Mouse (Mus musculus) splenic B cell, adult 2 months (primary cell): ENCODE measurements at regions not wholly inside any gene's neighbourhood (a gene's known extent, or its start where the extent isn't known, plus 50 kb on each side); places are given as distances from the start of the nearest gene placed in this dataset.

Experiments used
- DNase-seq: peaks from one replicate; pipeline ENCODE4 v3.0.0-alpha.2; 2011; ENCODE audit warnings: low read depth, low spot score
- H3K27me3 ChIP-seq: 2 replicates; pipeline ENCODE4 v1.6.1; 2012; ENCODE audit warnings: mild to moderate bottlenecking, low read length, moderate library complexity, mixed read lengths; ENCODE audit not compliant: control insufficient read depth, poor library complexity, insufficient read depth, severe bottlenecking
- H3K36me3 ChIP-seq: 2 replicates; pipeline ENCODE4 v1.6.1; 2012; ENCODE audit warnings: mild to moderate bottlenecking, low read length, moderate library complexity, mixed read lengths; ENCODE audit not compliant: control insufficient read depth, poor library complexity, insufficient read depth, severe bottlenecking

DNA sequence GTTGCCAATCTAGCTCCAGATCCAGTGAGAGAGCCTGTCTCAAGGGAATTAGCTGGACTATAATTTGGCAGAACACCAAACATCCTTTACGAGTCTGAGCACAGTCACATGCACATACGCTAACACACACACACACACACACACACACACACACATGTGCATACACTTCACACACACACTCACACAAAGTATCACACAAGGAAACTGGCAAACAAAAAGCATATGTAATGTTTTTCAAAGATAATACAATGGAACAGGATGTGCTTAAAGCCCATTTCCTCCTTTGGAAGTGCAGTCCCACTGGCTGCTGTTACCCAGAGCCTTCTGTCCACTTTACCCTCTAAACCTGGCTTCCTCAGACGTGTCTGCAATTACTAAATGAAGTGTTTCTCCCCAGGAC is 226.2 kb upstream of the Cited2 start:
- no peaks in the 10 kb centered on the region for H3K36me3 ChIP-seq
- no peak for DNase-seq
- no peaks in the 10 kb centered on the region; the same call in 1 of the 2 replicates for H3K27me3 ChIP-seq

DNA sequence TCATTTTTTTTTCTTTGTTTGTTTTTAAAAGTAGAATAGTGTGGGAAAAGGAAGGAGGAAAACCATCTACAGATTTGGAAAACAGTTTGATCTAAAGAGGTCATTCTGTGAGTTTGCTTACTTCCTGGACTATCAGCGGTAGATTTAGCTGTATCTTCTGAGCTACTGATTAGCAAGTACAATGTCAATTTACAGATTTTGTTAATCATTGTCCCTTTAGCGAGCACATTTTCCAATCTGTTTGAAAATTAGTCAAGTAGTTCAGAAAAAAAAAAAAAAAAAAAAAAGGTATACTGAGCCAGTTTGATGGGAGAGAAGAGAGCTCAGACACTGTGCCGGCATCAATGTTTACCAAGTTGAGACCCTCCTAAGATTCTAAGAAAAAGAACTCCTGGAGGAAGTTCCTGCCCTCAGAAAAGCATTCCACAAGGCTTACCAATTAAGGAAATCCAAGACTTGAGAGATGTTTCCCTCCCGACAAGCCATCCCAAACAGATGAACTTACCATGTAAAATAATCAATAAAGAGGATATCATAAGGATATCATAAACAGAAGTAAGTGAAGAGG is 212.3 kb upstream of the Cited2 start:
- DNase-seq, result no peak
- H3K27me3 ChIP-seq, result no peaks in the 10 kb centered on the region
- H3K36me3 ChIP-seq, result no peaks in the 10 kb centered on the region

DNA sequence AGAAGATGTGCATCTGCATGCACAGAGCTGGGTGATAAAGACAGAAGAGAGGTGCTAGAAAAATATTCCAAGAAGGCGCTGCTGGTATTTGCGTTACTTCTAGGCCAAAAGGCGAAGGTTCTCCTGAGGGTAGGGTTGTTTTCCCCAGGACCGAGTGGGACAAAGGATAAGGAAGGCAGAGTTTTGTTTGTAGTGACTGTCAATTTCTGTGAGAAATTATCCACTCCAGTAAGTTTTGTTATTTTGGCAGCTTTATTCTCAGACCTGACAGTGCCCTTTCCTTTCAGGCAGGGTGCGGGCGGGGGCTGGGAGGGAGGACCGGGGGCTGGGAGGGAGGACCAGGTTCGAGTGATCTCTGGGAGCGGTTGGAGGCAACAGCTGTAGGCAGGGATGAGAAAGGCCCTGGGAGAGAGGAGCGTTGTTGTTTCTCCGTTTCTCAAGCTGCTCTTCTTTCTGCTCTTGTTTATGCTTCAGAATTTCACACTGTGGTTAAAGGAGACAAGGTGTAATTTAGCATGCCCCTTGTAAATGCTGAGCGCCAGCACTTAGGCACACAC is 211.2 kb upstream of the Cited2 start:
- Histone ChIP-seq H3K27me3 (no peaks in the 10 kb centered on the region), H3K36me3 (no peaks in the 10 kb centered on the region)
- DNase-seq, result no peak

DNA sequence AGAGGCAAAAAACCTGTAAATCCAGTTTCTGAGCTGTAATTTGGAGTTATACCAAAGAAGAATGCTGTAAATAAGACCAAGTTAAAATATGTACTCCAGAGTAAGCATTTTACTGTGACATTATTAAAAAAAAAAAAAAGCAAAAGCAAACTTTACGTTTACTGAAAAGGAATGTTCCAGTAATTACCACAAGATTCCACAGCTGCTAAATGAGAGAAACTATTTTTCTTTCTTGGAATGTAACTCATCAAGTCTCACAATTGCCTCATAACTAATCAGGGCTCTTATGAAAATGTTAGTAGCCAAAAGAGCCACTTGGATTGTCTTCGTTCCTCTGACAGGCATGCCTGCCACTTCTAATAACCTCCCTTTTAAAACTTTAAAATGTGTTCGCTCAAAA is 210.5 kb upstream of the Cited2 start:
- Histone ChIP-seq H3K36me3 (no peaks in the 10 kb centered on the region), H3K27me3 (no peaks in the 10 kb centered on the region)
- DNase-seq, result no peak

DNA sequence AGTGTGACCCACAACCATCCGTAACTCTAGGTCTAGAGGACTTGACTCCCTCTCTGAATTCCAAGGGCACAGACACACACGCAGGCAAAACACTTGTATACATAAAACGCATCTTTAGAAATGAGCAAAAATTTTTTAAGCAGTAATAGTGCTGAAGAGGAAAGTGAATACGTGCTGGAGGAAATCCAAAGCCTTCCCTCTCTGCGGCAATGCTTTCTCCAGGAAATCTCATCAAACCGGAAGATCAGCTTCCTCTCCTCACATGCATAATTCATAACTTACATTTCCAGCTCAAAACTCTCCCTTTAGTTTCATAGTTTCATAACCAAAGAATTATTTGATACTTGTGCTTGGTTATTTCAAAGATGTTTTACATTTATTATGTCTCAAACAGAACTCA is 209.3 kb upstream of the Cited2 start:
- no peaks in the 10 kb centered on the region for H3K36me3 ChIP-seq
- H3K27me3 ChIP-seq, result no peaks in the 10 kb centered on the region
- DNase-seq, result no peak

DNA sequence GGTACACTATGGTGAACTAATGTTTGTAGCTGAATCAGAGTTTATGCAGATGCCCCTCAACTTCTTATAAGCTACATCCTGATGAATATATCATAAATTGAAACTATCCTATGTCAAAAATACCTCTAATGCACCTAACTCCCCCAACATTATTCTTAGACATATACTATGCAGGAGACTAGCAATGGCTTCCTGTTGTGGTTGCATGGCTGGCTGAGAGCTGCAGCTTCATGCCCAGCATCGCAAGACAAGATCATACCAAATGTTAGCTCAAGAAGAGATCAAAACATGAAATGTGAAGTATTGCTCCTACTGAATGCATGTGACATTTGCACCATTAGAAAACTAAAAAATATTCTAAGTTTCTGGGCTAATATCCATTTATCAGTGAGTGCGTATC is 206.9 kb upstream of the Cited2 start:
- DNase-seq, result peak; percentile 52
- Histone ChIP-seq H3K27me3 (no peaks in the 10 kb centered on the region), H3K36me3 (no peaks in the 10 kb centered on the region)

DNA sequence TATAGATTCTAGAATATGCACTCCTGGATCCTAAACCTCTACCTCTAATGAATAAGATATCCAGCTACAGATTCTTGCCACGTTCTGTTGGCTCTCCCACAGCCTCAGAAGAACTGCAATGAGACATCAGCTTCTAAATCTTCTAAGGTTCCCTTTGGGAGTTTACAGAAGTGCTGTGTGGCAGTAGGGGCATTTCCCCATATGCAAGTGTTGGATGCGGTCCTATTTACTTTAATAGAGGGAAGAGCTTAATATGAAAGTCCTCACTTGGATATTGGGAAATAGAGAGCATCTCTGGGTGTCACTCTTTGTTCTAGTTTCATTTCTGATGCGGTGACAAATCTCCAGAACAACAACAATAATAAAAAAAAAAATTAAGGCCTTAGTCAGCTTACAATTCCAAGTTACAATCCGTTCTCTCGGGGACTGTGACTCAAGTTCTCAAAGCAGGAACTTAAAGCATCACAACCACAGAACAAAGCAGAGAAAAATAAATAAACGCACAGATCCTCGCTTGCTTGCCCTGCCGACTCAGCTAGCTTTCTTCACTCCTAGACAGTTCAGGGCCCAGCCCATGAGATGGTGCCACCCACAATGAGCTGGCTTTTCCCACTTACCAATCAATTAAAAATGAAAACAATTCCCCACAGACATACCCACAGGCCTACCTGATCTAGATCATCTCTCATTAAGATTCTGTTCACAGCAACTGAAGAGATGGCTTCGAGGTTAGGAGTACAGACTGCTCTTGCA is 204.4 kb upstream of the Cited2 start:
- DNase-seq, result no peak
- no peaks in the 10 kb centered on the region for H3K36me3 ChIP-seq

DNA sequence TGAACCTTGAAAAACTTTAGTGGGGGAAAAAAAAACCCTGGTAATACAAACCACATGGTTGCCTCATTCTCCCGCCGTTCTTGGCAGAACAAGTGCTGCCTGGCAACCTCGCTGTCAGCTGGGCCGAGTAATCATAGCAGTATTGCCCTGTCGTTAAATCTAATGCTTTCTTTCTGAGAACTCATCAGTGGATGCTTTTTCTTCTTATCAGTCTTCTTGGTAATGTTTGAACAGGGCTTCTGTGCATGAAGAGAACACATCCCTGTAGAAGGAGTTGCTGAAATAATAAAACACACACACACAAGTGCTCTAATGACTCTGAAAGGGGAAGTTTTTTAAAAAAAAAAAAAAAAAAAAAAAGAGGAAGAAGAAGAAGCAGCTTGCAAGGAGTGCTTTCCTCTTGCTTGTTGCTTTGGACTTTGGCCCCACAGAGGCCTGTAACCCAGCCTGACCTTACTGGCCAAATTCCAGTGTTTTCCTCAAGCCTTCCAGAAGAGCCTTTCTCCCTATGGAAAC is 200.9 kb upstream of the Cited2 start:
- peak; percentile 48 for DNase-seq
- Histone ChIP-seq H3K27me3 (no peaks in the 10 kb centered on the region), H3K36me3 (no peaks in the 10 kb centered on the region)

More for the DNA sequence above, 204.4 kb upstream of the Cited2 start:
- H3K27me3 ChIP-seq, result no peaks in the 10 kb centered on the region

DNA sequence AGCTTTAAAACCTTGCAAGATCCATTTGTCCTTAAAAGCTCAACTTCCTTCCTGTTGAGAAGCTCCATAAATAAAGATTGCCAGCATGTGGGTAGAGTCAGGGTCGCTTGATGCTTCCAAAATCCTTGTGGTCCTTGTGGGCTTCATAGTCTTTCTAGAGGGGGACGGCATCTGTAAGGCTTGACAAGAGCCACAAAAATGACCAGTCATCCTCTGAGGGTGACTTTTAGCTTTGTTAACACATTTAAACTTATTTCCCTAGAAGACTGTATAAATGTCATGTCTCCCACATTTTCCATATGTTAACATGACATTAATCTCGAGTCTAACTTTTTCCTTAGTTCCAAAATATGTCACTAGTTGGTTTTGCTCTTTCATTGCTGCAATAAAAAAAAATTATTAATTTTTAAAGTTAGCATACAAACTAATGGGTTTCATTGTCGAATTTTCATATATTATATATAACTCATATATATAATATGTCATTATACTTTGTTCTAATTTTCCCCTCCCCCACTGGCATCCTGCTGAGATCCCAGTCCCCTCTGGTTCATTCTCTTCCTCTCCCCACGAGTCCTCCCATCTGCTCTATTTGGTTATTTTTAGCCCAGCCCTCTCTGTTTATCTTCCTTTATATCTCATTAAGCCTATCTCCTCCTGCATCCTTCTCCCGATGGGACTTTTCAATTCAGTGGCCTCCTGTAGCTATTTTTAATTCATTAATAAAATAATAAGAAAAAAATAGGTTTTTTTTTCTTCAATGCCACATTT is 199.3 kb upstream of the Cited2 start:
- no peak for DNase-seq
- Histone ChIP-seq H3K27me3 (no peaks in the 10 kb centered on the region), H3K36me3 (no peaks in the 10 kb centered on the region)

DNA sequence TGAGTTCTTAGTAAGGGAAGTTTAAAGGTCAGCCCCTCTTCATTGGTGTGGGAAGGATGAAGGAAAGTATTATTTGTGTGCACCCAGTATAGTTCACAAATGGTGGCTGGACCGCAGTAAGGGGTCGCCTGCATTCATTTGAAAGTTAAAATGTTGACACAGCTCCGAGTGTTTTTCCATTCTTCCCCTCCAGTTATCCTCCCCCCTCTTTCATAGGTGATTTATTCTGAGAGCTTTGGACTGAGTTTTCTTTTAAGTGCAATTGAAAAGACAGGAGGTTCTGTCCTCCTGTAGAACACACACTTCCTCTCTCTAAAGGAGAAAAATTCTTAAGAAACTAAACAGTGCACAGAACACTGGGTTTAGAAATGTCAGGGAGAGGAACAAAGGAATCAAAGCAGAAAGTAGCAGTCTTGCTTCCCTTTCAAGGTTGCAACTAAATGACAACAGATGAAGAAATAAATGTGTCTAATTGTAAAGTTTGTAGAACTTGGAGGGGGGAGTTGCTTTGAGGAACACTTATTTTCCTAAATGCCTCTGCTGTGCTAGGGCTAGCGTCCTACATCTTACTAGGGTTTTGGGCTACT is 195.8 kb upstream of the Cited2 start:
- H3K36me3 ChIP-seq, result no peaks in the 10 kb centered on the region
- DNase-seq, result no peak

DNA sequence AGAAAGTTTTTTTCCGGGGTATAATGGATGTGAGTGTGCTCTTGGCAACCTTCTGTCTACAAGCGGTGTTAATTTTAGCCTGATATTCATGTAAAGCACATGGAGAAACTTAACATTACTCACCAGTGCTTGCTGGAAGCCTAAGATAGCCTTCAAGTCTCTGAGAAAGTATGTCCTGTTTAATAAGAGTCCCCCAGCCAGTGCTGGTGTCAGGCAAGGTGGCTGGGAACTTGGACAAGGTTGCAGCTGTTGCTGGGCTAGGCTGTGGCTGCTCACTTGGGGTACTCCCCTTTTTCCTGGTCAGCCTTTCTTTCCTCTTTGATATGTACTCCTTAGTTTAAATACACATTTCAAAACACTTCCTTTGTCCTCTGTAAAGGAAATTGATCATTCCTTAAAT is 194.9 kb upstream of the Cited2 start:
- no peak for DNase-seq

More for the DNA sequence above, 195.8 kb upstream of the Cited2 start:
- H3K27me3 ChIP-seq, result no peaks in the 10 kb centered on the region

DNA sequence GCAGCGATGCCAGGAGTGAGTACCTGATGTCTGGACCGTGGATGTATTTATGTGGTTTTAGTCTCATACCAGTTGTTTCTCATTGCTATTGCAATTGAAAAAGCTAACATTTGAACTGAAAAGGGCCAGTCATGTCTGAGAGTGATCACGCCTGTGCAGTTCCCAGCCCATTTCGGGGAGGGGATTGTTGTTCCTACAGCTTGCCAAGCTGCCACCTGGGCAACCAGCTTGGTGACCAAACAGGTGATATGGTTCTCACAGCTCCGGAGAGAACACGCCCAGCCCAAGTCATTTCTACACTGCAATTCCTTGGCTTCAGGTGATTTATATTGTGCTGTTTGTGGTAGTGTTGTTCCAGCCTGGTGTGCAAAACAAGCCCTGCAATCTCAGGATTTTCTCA is 194.2 kb upstream of the Cited2 start:
- H3K36me3 ChIP-seq, result no peaks in the 10 kb centered on the region
- H3K27me3 ChIP-seq, result no peaks in the 10 kb centered on the region
- DNase-seq, result no peak

More for the DNA sequence above, 194.9 kb upstream of the Cited2 start:
- no peaks in the 10 kb centered on the region for H3K36me3 ChIP-seq
- H3K27me3 ChIP-seq, result no peaks in the 10 kb centered on the region

DNA sequence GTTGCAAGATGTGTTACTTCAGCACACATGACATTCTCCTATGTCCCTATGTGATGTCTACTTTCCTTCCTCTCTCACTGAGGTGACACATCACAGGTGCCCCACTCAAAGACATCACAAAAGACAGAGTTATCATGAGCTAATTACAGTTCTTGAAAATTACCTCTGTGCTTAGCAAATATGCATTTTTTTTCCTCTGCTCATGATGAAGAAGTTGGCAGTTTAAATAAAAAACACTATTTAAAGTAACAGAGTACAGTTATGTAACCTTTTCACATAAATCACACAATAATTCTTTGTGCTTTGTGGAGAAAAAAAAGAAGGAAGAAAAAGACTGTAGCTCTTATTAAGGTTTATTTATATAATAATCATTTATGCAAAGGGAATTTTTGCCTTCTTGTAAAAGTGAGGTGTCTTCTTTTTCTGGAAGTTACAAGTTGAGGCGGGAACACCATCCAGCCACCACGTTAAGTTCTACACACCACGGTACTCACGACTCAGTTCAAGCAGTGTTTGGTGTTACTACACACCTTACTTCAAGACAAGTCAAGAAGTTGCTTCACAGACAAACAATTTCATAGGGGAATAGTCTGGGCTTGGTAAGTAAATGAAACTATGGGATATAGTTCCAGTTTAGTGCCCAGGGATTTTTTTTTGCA is 193.0 kb upstream of the Cited2 start:
- Histone ChIP-seq H3K36me3 (no peaks in the 10 kb centered on the region), H3K27me3 (no peaks in the 10 kb centered on the region)
- DNase-seq, result no peak

DNA sequence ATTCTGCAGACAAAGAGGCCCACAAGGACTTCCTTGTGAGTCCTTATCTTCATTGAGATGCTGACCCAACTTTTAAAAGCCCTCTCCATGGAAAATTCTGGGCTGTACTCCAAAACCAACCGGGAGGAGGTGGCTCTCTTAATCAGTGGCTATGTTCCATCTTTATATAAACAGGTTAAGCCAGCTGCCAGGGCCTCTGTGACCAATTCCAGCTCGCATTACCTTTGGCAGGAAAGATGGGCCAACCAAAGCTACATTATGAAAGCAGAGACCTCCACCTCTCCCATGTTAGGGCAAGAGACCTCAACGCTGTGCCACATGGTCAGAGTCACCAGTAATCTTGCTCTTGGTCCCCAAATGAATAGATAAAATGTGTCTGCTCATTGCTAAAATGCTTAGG is 192.0 kb upstream of the Cited2 start:
- DNase-seq, result no peak
- H3K27me3 ChIP-seq, result no peaks in the 10 kb centered on the region
- H3K36me3 ChIP-seq, result no peaks in the 10 kb centered on the region
